Mouse (Mus musculus): Measurements from ENCODE around the gene Secisbp2l. TPM values are rescaled to one million over a fixed set of nuclear protein-coding genes. Genes with fewer than 3 reads are reported as not detected.

Secisbp2l gene
- polyA plus RNA-seq, 1 experiment from 2014 or later, result 9.5 TPM

GRCm38 (mm10) chr2:125774846-125775245 is 7.8 kb downstream of the Secisbp2l start:
- no peak overlapping the region for H3K9ac ChIP-seq (ENCODE audit: low read length)
- WGBS, result 82% methylated on average over 4 of the region's 4 CpGs
- ATAC-seq (ENCODE audit: low FRiP score, low TSS enrichment), result no peak
- no peaks in the 10 kb centered on the region for H3K27me3 ChIP-seq (ENCODE audit: control insufficient read depth, insufficient read depth, low read length)
- DNase-seq (ENCODE audit: low spot score), result no peak
- H3K9me3 ChIP-seq (ENCODE audit: control insufficient read depth, low read length), result no peaks in the 10 kb centered on the region
- no peak overlapping the region for H3K27ac ChIP-seq (replicated peaks)
- H3K4me2 ChIP-seq (replicated peaks; ENCODE audit: low read depth), result no peak overlapping the region
- no peak overlapping the region for H3K4me3 ChIP-seq (ENCODE audit: low read depth, low read length)
- peaks cover 3% of the 10 kb centered on the region; the same call in 1 of the 2 replicates for H3K36me3 ChIP-seq (ENCODE audit: control insufficient read depth, insufficient read depth, low read length)
- H3K4me1 ChIP-seq (replicated peaks; ENCODE audit: control insufficient read depth, insufficient read depth), result no peaks in the 10 kb centered on the region
- TF ChIP-seq EP300 (optimal IDR thresholded peaks at IDR 0.05), result no peak
- TF ChIP-seq CTCF (IDR thresholded peaks at IDR 0.05; ENCODE audit: low read depth), result no peak

- H3K9ac ChIP-seq (ENCODE audit: low read length), result no peak overlapping the region
- peak; percentile 40 for DNase-seq (ENCODE audit: low spot score)
- 81% methylated on average over 3 of the region's 3 CpGs for WGBS
- TF ChIP-seq EP300 (optimal IDR thresholded peaks at IDR 0.05), result no peak
- TF ChIP-seq CTCF (IDR thresholded peaks at IDR 0.05; ENCODE audit: low read depth), result peak; percentile 78
- no peaks in the 10 kb centered on the region for H3K27me3 ChIP-seq (ENCODE audit: control insufficient read depth, insufficient read depth, low read length)
- peaks cover 19% of the 10 kb centered on the region for H3K36me3 ChIP-seq (ENCODE audit: control insufficient read depth, insufficient read depth, low read length)
- no peak overlapping the region for H3K4me2 ChIP-seq (replicated peaks; ENCODE audit: low read depth)
- peak; percentile 74; the same call in 1 of the 2 replicates for ATAC-seq (ENCODE audit: low FRiP score, low TSS enrichment)
- H3K4me3 ChIP-seq (ENCODE audit: low read depth, low read length), result no peak overlapping the region
- H3K9me3 ChIP-seq (ENCODE audit: control insufficient read depth, low read length), result no peaks in the 10 kb centered on the region
- no peaks in the 10 kb centered on the region for H3K4me1 ChIP-seq (replicated peaks; ENCODE audit: control insufficient read depth, insufficient read depth)
- H3K27ac ChIP-seq (replicated peaks), result no peak overlapping the region
These were observed 17.6 kb downstream of the Secisbp2l start for GRCm38 (mm10) chr2:125765029-125765428.

DNA sequence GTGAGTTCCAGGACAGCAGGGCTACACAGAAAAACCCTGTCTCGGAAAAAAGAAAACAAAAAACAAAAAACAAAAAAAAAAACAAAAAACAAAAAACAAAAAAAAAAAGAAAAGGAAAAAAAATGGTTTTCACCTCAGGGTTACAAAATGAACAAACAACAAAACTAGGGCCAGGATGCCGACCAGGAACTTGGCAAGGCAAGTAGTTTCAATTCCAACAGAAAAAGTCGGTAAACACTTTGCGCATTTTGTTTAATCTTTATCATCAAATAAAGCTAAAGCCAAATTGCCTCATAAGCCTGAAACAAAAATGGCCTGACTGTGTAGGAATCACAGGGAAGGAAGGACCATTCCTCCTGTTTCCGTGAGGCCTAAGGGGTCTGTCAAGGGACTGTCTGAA is 18.1 kb downstream of the Secisbp2l start:
- Histone ChIP-seq H3K9me3 (ENCODE audit: control insufficient read depth, low read length) (no peaks in the 10 kb centered on the region), H3K36me3 (ENCODE audit: control insufficient read depth, insufficient read depth, low read length) (peaks cover 18% of the 10 kb centered on the region), H3K4me1 (replicated peaks; ENCODE audit: control insufficient read depth, insufficient read depth) (no peaks in the 10 kb centered on the region), H3K9ac (ENCODE audit: low read length) (no peak overlapping the region), H3K27me3 (ENCODE audit: control insufficient read depth, insufficient read depth, low read length) (no peaks in the 10 kb centered on the region), H3K4me3 (ENCODE audit: low read depth, low read length) (no peak overlapping the region), H3K4me2 (replicated peaks; ENCODE audit: low read depth) (no peak overlapping the region), H3K27ac (replicated peaks) (no peak overlapping the region)
- 74% methylated on average over 5 of the region's 5 CpGs for WGBS
- DNase-seq (ENCODE audit: low spot score) (no peak), ATAC-seq (ENCODE audit: low FRiP score, low TSS enrichment) (no peak)
- TF ChIP-seq CTCF (IDR thresholded peaks at IDR 0.05; ENCODE audit: low read depth) (no peak), EP300 (optimal IDR thresholded peaks at IDR 0.05) (no peak)

DNA sequence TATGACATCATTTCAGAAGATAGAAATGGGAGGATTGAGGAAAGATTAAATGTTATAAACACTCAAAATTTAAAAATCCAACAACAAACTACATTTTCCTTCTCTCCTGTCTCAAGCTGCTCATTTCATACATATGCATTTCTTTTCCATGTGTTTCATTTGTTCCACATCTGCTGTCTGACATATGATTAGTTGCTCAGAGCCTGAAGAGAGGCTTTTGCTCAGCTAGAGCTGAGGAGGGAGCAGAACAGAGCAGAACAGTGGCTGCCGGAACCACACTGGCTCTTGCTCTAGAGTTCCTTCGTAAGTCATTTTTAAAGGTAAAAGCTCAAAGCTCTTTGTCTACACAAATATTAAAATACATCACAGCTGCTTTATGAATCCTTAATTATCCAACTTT is 33.3 kb downstream of the Secisbp2l start:
- H3K36me3 ChIP-seq (ENCODE audit: control insufficient read depth, insufficient read depth, low read length), result peaks cover 34% of the 10 kb centered on the region
- H3K4me3 ChIP-seq (ENCODE audit: low read depth, low read length), result no peak overlapping the region
- TF ChIP-seq EP300 (optimal IDR thresholded peaks at IDR 0.05), result no peak
- no peak for TF ChIP-seq CTCF (IDR thresholded peaks at IDR 0.05; ENCODE audit: low read depth)
- no peaks in the 10 kb centered on the region for H3K27me3 ChIP-seq (ENCODE audit: control insufficient read depth, insufficient read depth, low read length)
- no peak for DNase-seq (ENCODE audit: low spot score)
- H3K9ac ChIP-seq (ENCODE audit: low read length), result no peak overlapping the region
- ATAC-seq (ENCODE audit: low FRiP score, low TSS enrichment), result no peak
- H3K4me1 ChIP-seq (replicated peaks; ENCODE audit: control insufficient read depth, insufficient read depth), result no peaks in the 10 kb centered on the region
- no peak overlapping the region for H3K27ac ChIP-seq (replicated peaks)
- WGBS, result 91% methylated on average over 2 of the region's 2 CpGs
- H3K4me2 ChIP-seq (replicated peaks; ENCODE audit: low read depth), result no peak overlapping the region
- H3K9me3 ChIP-seq (ENCODE audit: control insufficient read depth, low read length), result no peaks in the 10 kb centered on the region

DNA sequence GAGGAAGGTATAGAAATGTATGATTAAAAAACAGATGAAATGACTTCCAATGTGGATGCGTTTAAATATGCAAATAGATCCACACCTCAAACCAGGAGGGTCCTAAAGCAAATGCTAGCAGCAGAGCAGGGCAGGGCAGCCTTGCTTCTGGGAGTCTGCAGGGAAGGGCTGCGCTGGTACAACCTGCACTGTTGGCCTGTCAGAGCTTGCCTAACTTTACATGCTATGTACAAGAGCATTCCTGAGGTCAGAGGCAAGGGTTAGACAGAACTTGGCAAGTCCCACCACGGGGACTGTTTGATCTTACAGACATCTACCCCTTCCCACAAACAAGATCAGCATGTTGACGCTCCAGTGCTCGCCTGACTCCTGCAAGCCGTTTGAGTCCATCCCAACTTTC is 43.3 kb downstream of the Secisbp2l start:
- Histone ChIP-seq H3K4me1 (replicated peaks; ENCODE audit: control insufficient read depth, insufficient read depth) (no peaks in the 10 kb centered on the region), H3K27ac (replicated peaks) (0 out of 2 replicates have a peak overlapping the region, but pooled peaks have one; percentile 13), H3K27me3 (ENCODE audit: control insufficient read depth, insufficient read depth, low read length) (no peaks in the 10 kb centered on the region), H3K9me3 (ENCODE audit: control insufficient read depth, low read length) (no peaks in the 10 kb centered on the region), H3K4me3 (ENCODE audit: low read depth, low read length) (no peak overlapping the region), H3K9ac (ENCODE audit: low read length) (no peak overlapping the region), H3K36me3 (ENCODE audit: control insufficient read depth, insufficient read depth, low read length) (peaks cover 18% of the 10 kb centered on the region), H3K4me2 (replicated peaks; ENCODE audit: low read depth) (no peak overlapping the region)
- DNase-seq (ENCODE audit: low spot score) (no peak), ATAC-seq (ENCODE audit: low FRiP score, low TSS enrichment) (no peak)
- WGBS, result 63% methylated on average over 6 of the region's 6 CpGs
- no peak for TF ChIP-seq EP300 (optimal IDR thresholded peaks at IDR 0.05)
- TF ChIP-seq CTCF (IDR thresholded peaks at IDR 0.05; ENCODE audit: low read depth), result no peak

GRCm38 (mm10) chr2:125738718-125739117 is 44.0 kb downstream of the Secisbp2l start:
- DNase-seq (ENCODE audit: low spot score) (no peak), ATAC-seq (ENCODE audit: low FRiP score, low TSS enrichment) (no peak)
- WGBS, result 67% methylated on average over 5 of the region's 5 CpGs
- Histone ChIP-seq H3K9ac (ENCODE audit: low read length) (no peak overlapping the region), H3K4me3 (ENCODE audit: low read depth, low read length) (no peak overlapping the region), H3K4me2 (replicated peaks; ENCODE audit: low read depth) (no peak overlapping the region), H3K27ac (replicated peaks) (no peak overlapping the region), H3K27me3 (ENCODE audit: control insufficient read depth, insufficient read depth, low read length) (no peaks in the 10 kb centered on the region), H3K4me1 (replicated peaks; ENCODE audit: control insufficient read depth, insufficient read depth) (no peaks in the 10 kb centered on the region), H3K36me3 (ENCODE audit: control insufficient read depth, insufficient read depth, low read length) (peaks cover 15% of the 10 kb centered on the region), H3K9me3 (ENCODE audit: control insufficient read depth, low read length) (no peaks in the 10 kb centered on the region)
- TF ChIP-seq EP300 (optimal IDR thresholded peaks at IDR 0.05) (no peak), CTCF (IDR thresholded peaks at IDR 0.05; ENCODE audit: low read depth) (peak; percentile 57)
